Mouse (Mus musculus) right cerebral cortex, postnatal 36 days (tissue): Measurements from ENCODE around the gene Rnase13.

Source experiments
- DNase-seq, 2 experiments: peaks; one replicate each; pipeline ENCODE4 v3.0.0; 2022; ENCODE audit warnings: low spot score in 2 of 2, mixed read lengths in 1 of 2

The Rnase13 gene

GRCm38 (mm10) chr14:51913062-51913959 is 9.3 kb downstream of the Rnase13 start:
- DNase-seq, result peak; percentile 46 to 58

DNA sequence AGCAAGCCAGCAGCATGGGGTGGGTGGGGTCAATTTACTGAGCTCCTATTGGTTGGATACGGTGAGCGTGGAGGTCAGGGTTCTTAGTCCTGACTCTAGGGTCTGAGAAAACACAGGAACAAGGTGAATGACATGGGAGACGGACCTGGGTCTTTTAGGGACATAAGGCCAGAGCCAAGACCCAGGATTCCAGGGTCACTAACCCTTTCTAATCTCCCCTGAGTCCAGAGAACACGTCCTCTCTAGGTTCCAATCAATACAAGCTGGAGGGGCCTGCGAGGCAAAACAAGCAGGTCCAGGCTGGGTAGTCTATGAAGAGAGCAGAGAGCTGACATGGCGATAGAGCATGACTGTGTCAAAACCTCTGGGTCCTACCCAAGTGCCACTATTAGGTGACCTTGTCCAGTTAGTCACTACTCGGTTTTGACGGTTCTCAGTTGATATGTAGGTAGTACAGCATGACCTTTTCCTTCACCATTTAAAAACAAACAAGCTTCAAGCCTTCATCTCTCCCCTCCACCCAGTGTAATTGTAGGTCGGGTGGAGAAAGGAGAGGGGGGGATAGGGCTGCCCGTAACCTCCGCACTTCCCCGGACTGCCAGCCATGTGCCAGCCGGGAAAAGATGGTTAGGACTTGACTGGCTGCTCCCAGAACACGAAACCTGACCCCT is 10.0 kb downstream of the Rnase13 start:
- DNase-seq, result no peak

GRCm38 (mm10) chr14:51911301-51911700 is 11.3 kb downstream of the Rnase13 start:
- DNase-seq, result no peak

GRCm38 (mm10) chr14:51906102-51906501 is 16.5 kb downstream of the Rnase13 start:
- DNase-seq, result no peak

DNA sequence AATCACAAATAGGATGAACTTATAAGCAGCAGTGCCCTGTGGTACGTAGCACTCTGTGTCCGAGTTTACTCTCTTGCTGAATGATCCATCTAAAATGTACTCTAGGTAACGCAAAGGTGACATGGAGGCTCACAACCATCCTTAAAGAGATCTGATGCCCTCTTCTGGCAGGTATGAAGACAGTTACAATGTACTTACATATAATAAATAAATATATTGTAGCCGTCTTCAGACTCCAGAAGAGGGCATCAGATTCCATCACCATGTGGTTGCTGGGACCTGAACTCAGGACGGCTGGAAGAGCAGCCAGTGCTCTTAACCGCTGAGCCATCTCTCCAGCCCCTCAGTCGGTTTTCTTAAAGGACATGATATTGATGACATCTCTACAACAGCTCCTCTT is 17.9 kb downstream of the Rnase13 start:
- no peak for DNase-seq

GRCm38 (mm10) chr14:51903782-51904181 is 18.8 kb downstream of the Rnase13 start:
- no peak for DNase-seq

GRCm38 (mm10) chr14:51902806-51903710 is 19.5 kb downstream of the Rnase13 start:
- peak in 1 of 2 experiments; percentile 36 for DNase-seq

- DNase-seq, result no peak
Observed at GRCm38 (mm10) chr14:51899351-51899750, 23.2 kb downstream of the Rnase13 start.

DNA sequence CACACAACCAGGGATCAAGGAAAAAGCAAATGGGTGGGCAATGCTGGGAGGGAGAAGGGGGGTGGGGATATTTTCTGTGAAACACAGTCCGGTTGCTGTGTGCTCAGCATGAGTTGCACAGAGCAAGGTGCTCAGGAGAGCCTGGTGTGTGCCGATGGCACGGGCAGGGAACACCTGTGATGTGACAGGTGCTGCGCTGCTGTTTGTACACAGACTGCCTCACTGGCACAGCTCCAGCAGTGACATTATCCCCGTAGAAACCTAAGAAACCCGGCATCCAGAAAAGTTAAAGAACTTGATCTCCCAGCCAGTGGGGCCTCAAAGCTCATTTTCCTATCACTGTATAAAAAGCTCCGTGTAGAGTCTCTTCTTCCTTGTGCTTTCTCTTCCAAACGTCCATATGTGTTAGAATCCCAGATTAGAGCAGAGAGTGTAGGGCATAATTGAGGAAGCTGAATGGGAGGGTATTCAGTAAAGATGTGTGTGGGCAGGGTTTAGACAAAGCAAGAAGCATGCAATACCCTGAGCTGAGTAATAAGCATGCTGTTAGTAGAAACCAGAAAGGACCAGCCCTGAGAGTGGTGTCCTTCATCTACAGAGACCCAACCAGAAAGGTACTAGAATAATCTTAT is 25.9 kb downstream of the Rnase13 start:
- DNase-seq, result no peak

GRCm38 (mm10) chr14:51896019-51896418 is 26.6 kb downstream of the Rnase13 start:
- no peak for DNase-seq

- DNase-seq, result no peak
Observed at GRCm38 (mm10) chr14:51895071-51895470, 27.5 kb downstream of the Rnase13 start.

DNA sequence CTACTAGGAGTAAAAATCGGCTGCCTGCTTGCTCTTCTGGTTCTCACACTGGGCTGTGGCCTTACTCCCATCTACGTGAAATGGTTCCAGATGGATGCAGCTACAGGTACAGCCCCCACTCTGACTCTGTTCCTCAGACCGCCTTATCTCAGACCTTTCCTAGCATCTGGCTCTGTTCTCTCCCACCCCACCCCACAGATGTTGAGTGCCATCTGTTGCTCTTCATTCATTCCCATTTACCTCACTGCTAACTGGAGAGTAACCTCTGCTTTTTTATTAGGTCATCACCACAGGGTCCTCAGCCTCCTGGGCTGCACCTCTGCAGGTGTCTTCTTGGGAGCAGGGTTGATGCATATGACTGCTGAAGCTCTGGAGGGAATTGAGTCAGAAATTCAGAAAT is 28.8 kb downstream of the Rnase13 start:
- DNase-seq, result no peak

GRCm38 (mm10) chr14:51893094-51893794 is 29.3 kb downstream of the Rnase13 start:
- DNase-seq, result no peak

GRCm38 (mm10) chr14:51892191-51892939 is 30.2 kb downstream of the Rnase13 start, which contains the start of gene Slc39a2:
TSS of gene Slc39a2 (plus strand) at chr14:51892889.
- no peak for DNase-seq

DNA sequence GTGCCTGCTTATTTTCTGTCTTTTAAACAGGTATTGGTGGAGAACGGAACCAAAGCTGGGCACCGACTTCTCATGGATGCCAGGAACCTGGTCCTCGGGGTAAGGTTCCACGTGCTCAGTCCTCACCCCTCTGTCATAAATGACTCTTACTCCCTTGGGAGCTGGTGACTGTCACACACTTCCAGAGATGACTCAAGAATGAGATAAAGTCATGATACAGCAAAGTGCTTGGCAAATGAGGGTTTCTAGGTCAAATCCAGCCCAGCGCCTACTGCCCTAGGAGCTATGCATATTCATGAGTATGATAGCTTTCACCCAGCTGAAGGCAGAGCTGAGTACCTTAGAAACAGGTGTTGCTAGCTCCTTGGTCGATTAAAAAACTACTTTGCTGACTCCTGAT is 32.7 kb downstream of the Rnase13 start:
- DNase-seq, result no peak

DNA sequence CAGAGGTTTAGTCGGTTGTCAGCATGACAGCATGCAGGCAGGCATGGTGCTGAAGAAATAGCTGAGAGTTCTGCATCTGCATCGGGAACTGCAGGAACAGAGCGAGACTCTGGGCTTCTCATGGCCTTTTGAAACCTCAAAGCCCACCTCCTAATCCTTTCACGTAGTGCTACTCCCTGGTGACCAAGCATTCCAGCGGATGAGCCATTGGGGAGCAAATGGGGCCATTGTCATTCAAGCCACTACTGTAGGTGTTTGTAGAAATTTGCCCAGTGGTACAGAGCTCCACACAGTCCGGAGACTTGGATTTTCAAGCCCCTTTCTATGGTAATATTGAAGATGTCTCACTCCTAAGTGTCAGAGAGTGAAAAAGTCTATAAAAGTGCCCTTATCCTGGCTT is 36.5 kb downstream of the Rnase13 start:
- no peak for DNase-seq

DNA sequence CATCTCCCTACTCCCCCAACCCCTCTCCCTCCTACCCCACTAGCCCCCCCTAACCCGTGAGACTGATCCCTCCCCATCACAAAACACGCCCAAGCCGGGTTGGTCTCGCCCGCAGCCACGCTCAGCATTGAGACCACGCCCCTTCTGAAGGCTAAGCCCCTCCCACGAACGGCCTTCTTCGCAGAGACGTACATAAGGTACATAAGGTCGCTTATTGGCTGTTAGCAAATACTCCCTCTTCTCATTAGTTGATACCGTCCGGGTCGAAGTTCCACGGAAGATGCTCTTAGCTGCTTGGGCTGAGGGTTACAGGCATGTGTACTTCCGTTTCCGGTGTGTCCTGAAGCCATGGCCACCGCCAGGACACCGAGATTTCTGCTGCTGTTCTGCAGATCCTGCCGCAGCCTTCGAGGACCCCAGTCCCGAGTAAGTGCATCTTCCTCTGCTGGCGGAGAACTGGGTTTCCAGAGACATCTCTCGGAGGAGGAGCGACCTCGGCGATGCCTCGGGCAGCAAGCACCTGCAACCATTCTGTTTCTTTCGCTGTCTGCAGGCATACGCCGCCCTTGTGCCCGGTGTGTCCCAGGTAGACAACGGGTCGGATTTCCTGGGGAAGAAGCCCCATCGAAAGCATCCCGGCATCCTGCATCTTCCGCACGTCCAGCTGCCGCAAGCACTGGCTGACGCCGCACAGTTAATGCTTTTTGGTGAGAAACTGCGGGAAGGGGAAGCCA is 37.8 kb downstream of the Rnase13 start, which contains the start of gene Mettl17:
Gene Mettl17 (plus strand): TSS at position 245 of the 734 bp plus-strand sequence.
- DNase-seq, result peak; percentile 90 to 95

GRCm38 (mm10) chr14:51884031-51884544 is 38.5 kb downstream of the Rnase13 start:
- no peak for DNase-seq

DNA sequence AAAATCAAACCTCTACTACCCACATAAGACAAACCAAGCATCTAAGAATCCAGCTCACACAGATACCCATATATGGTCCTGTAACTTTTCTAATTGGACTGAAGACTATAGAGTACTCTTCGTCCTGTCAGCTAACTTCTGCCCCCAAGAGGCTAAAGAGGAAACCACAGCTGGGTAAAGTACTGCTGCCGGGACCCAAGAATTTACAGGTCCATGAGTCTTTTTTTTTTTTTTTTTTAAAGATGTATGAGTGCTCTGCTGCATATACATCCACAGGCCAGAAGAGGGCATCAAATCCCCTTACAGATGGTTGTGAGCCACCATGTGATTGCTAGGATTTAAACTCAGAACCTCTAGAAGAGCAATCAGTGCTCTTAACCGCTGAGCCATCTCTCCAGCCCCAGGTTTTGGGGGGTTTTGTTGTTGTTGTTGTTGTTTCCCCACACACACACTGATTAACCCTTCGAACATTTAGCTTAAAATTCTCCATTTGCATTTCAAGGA is 39.0 kb downstream of the Rnase13 start:
- peak; percentile 48 to 71 for DNase-seq
